Comparison of ENCODE assay signal across 8 mouse cellular contexts in the genomic region with DNA sequence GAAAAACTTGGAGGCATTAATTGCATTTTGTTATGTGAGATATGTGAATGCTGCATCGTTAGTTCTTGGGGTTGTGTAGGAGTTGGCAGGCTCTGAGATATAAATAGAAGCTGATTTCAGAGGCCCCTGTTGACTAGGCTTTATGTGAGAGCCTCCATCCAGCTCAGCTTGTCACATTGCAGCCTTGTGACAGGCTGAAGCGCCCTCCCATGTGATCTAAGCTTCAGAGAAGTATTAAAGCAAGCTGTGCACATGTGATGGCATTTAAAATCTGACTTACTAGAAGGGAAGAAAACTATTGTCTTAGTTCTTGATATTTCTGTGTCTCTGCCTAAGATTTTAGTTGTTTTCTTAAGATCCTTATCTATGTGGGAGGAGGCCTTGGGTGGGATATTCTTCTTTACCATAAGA. TPM values are rescaled to one million over a fixed set of nuclear protein-coding genes. Genes with fewer than 3 reads are reported as not detected.
A peak's percentile ranks its signal among the peaks of the same experiment; 100 is the strongest.
DNase-seq lines count a peak whose midpoint lies in the region; ATAC-seq and TF ChIP-seq lines count a peak whose summit lies in the region.

No protein-coding gene starts in this region.

- no peaks in the 10 kb centered on the region for H3K4me1 ChIP-seq in hindbrain, embryonic 11.5 days (replicated peaks; ENCODE audit: control insufficient read depth, insufficient read depth, low read length)
- peaks cover 2% of the 10 kb centered on the region; the same call in 1 of the 2 replicates for H3K4me1 ChIP-seq in lung, postnatal 0 days (ENCODE audit: insufficient read depth, low read depth, low read length)

- peak overlapping the region; percentile 55 for H3K9ac ChIP-seq in hindbrain, embryonic 11.5 days (ENCODE audit: low read depth, low read length)
- H3K9ac ChIP-seq in lung, postnatal 0 days (replicated peaks; ENCODE audit: low read depth): peak overlapping the region; percentile 98

- H3K27ac ChIP-seq in hindbrain, embryonic 11.5 days (ENCODE audit: low read depth, low read length): no peak overlapping the region
- H3K27ac ChIP-seq in lung, postnatal 0 days (ENCODE audit: low read length): peak overlapping the region; percentile 78

- no peak for ATAC-seq in hindbrain, embryonic 11.5 days (ENCODE audit: low FRiP score)
- ATAC-seq in lung, postnatal 0 days: peak; percentile 13

- peak overlapping the region; percentile 92 for H3K4me3 ChIP-seq in hindbrain, embryonic 11.5 days (ENCODE audit: low read depth, low read length)
- peak overlapping the region; percentile 99 for H3K4me3 ChIP-seq in lung, postnatal 0 days (ENCODE audit: low read depth, low read length)

- H3K4me2 ChIP-seq in hindbrain, embryonic 11.5 days (replicated peaks; ENCODE audit: low read depth, low read length): peak overlapping the region; percentile 76
- peak overlapping the region; percentile 62 for H3K4me2 ChIP-seq in lung, postnatal 0 days (replicated peaks; ENCODE audit: low read depth, low read length)

- no peak for TF ChIP-seq EP300 in lung, postnatal 0 days (IDR thresholded peaks at IDR 0.05)

- H3K36me3 ChIP-seq in hindbrain, embryonic 11.5 days (ENCODE audit: control insufficient read depth, insufficient read depth, low read length): peaks cover 10% of the 10 kb centered on the region; the same call in 1 of the 2 replicates
- no peaks in the 10 kb centered on the region for H3K36me3 ChIP-seq in lung, postnatal 0 days (ENCODE audit: insufficient read depth, low read length)

- DNase-seq in R1 (ENCODE audit: low read depth, low spot score): peak; percentile 48
- peak; percentile 80 for DNase-seq in cerebellum, adult 9-11 months
- peak; percentile 71 to 79 for DNase-seq in frontal cortex, adult 2 months (ENCODE audit: extremely low spot score in 1 of 2, low spot score in 1 of 2)
- peak; percentile 57 for DNase-seq in hindbrain, embryonic 11.5 days (ENCODE audit: low spot score)
- DNase-seq in layer of hippocampus, postnatal 10 days (ENCODE audit: low spot score in 2 of 2): peak; percentile 38 to 52
- peak; percentile 93 for DNase-seq in lung, postnatal 0 days (ENCODE audit: low spot score)
- DNase-seq in ovary, postnatal 14 days (ENCODE audit: low spot score): peak; percentile 11
- peak; percentile 52 for DNase-seq in thymus, postnatal 4 days

- H3K27me3 ChIP-seq in hindbrain, embryonic 11.5 days (ENCODE audit: control insufficient read depth, insufficient read depth, low read length): no peaks in the 10 kb centered on the region
- no peaks in the 10 kb centered on the region for H3K27me3 ChIP-seq in lung, postnatal 0 days (replicated peaks; ENCODE audit: insufficient read depth, low read length)

- 2% methylated on average over 2 of the region's 2 CpGs for WGBS in hindbrain, embryonic 11.5 days
- WGBS in lung, postnatal 0 days: 0% methylated on average over 2 of the region's 2 CpGs

- TF ChIP-seq CTCF in lung, postnatal 0 days (IDR thresholded peaks at IDR 0.05): no peak

- no peaks in the 10 kb centered on the region for H3K9me3 ChIP-seq in hindbrain, embryonic 11.5 days (ENCODE audit: control insufficient read depth, low read length)
- no peaks in the 10 kb centered on the region for H3K9me3 ChIP-seq in lung, postnatal 0 days (ENCODE audit: low read length)

RNA-seq across cellular contexts. Expression of gene Zfand5, which starts 2.1 kb away (rescaled TPM):
- polyA plus RNA-seq in frontal cortex, adult 2 months (2012; rRNA removed): 123 and 146 TPM in 2 replicates
- 170 and 197 TPM in 2 replicates for polyA plus RNA-seq in hindbrain, embryonic 11.5 days (2014; fragmentation: Nextera tagmentation; extraction: Ambion mirVana)
- total RNA-seq in layer of hippocampus, postnatal 10 days (2021): 100 to 1,000 TPM; 150 to 156 TPM
- 108 and 109 TPM in 2 replicates for polyA plus RNA-seq in lung, postnatal 0 days (2015; fragmentation: Nextera tagmentation; extraction: Ambion mirVana)

Comparison
In these comparisons a context has a peak if more than half of its experiments do, and no peak if none do; other contexts are left out.
1. DNase-seq: peak in every context shown above with its lines; median percentile 93 in lung, postnatal 0 days; 80 in cerebellum, adult 9-11 months; 75 in frontal cortex, adult 2 months; 57 in hindbrain, embryonic 11.5 days; 52 in thymus, postnatal 4 days; 48 in R1; 45 in layer of hippocampus, postnatal 10 days; 11 in ovary, postnatal 14 days.